Mouse (Mus musculus): Measurements from ENCODE around the gene Lemd1. TPM values are rescaled to one million over a fixed set of nuclear protein-coding genes. Genes with fewer than 3 reads are reported as not detected.

Gene Lemd1
- polyA plus RNA-seq, 1 experiment from 2014 or later = 0.27 TPM

- WGBS = 87% methylated on average over 2 of the region's 2 CpGs
- Histone ChIP-seq H3K4me2 (replicated peaks; ENCODE audit: low read depth, low read length) (no peak overlapping the region), H3K9me3 (ENCODE audit: control insufficient read depth, low read depth, low read length) (no peaks in the 10 kb centered on the region), H3K36me3 (ENCODE audit: control insufficient read depth, insufficient read depth, low read length) (no peaks in the 10 kb centered on the region), H3K27me3 (ENCODE audit: control insufficient read depth, insufficient read depth, low read length) (no peaks in the 10 kb centered on the region), H3K4me3 (ENCODE audit: low read depth, low read length) (no peak overlapping the region), H3K4me1 (ENCODE audit: control insufficient read depth, insufficient read depth, low read length) (peaks cover 3% of the 10 kb centered on the region), H3K27ac (ENCODE audit: low read length) (no peak overlapping the region), H3K9ac (replicated peaks; ENCODE audit: low read depth, low read length) (no peak overlapping the region)
- no peak for ATAC-seq (ENCODE audit: insufficient number of reproducible peaks, insufficient read depth, low FRiP score, low read depth)
Observed at GRCm38 (mm10) chr1:132287445-132287844, 96.2 kb downstream of the Lemd1 start.

DNA sequence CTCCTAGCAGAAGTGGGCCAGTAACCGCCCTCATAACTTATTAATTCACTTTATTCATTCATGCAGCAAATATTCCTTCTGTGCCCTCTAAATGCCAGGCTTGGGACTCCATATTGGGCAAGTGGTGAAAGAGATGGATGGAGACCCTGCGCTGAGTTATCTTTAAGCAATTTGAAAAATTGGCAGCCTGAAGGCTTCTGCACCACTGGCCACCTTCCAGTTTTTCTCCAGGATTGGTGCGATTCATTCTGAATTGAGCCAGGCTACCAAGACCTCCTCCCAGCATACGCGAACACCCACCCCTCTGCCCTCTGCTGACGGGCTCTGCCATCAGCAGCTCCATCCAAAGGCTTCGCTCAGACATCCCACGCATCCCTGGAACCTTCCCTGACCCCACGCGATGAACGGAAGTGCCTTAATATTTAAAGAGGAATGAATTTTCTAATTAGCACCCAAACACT lies 96.8 kb downstream of the Lemd1 start:
- no peaks in the 10 kb centered on the region for H3K9me3 ChIP-seq (ENCODE audit: control insufficient read depth, low read depth, low read length)
- ATAC-seq (ENCODE audit: insufficient number of reproducible peaks, insufficient read depth, low FRiP score, low read depth) = no peak
- no peaks in the 10 kb centered on the region for H3K36me3 ChIP-seq (ENCODE audit: control insufficient read depth, insufficient read depth, low read length)
- no peak overlapping the region for H3K9ac ChIP-seq (replicated peaks; ENCODE audit: low read depth, low read length)
- no peak overlapping the region for H3K4me2 ChIP-seq (replicated peaks; ENCODE audit: low read depth, low read length)
- peaks cover 4% of the 10 kb centered on the region for H3K4me1 ChIP-seq (ENCODE audit: control insufficient read depth, insufficient read depth, low read length)
- H3K27ac ChIP-seq (ENCODE audit: low read length) = no peak overlapping the region
- WGBS = 25% methylated on average over 11 of the region's 11 CpGs
- no peaks in the 10 kb centered on the region for H3K27me3 ChIP-seq (ENCODE audit: control insufficient read depth, insufficient read depth, low read length)
- H3K4me3 ChIP-seq (ENCODE audit: low read depth, low read length) = no peak overlapping the region

GRCm38 (mm10) chr1:132289965-132290364 lies 98.7 kb downstream of the Lemd1 start:
- no peaks in the 10 kb centered on the region for H3K9me3 ChIP-seq (ENCODE audit: control insufficient read depth, low read depth, low read length)
- no peak overlapping the region for H3K4me3 ChIP-seq (ENCODE audit: low read depth, low read length)
- H3K27ac ChIP-seq (ENCODE audit: low read length) = no peak overlapping the region
- peaks cover 4% of the 10 kb centered on the region for H3K4me1 ChIP-seq (ENCODE audit: control insufficient read depth, insufficient read depth, low read length)
- ATAC-seq (ENCODE audit: insufficient number of reproducible peaks, insufficient read depth, low FRiP score, low read depth) = no peak
- WGBS = 77% methylated on average over 6 of the region's 6 CpGs
- no peak overlapping the region for H3K4me2 ChIP-seq (replicated peaks; ENCODE audit: low read depth, low read length)
- H3K9ac ChIP-seq (replicated peaks; ENCODE audit: low read depth, low read length) = no peak overlapping the region
- no peaks in the 10 kb centered on the region for H3K36me3 ChIP-seq (ENCODE audit: control insufficient read depth, insufficient read depth, low read length)
- H3K27me3 ChIP-seq (ENCODE audit: control insufficient read depth, insufficient read depth, low read length) = no peaks in the 10 kb centered on the region

- Histone ChIP-seq H3K27ac (ENCODE audit: low read length) (no peak overlapping the region), H3K4me1 (ENCODE audit: control insufficient read depth, insufficient read depth, low read length) (peaks cover 4% of the 10 kb centered on the region), H3K9me3 (ENCODE audit: control insufficient read depth, low read depth, low read length) (no peaks in the 10 kb centered on the region), H3K36me3 (ENCODE audit: control insufficient read depth, insufficient read depth, low read length) (no peaks in the 10 kb centered on the region), H3K9ac (replicated peaks; ENCODE audit: low read depth, low read length) (no peak overlapping the region), H3K4me2 (replicated peaks; ENCODE audit: low read depth, low read length) (no peak overlapping the region), H3K27me3 (ENCODE audit: control insufficient read depth, insufficient read depth, low read length) (no peaks in the 10 kb centered on the region), H3K4me3 (ENCODE audit: low read depth, low read length) (no peak overlapping the region)
- ATAC-seq (ENCODE audit: insufficient number of reproducible peaks, insufficient read depth, low FRiP score, low read depth) = no peak
- WGBS = 53% methylated on average over 11 of the region's 11 CpGs
Observed at GRCm38 (mm10) chr1:132290921-132291675, 99.9 kb downstream of the Lemd1 start.

GRCm38 (mm10) chr1:132291706-132292105 lies 100.5 kb downstream of the Lemd1 start:
- ATAC-seq (ENCODE audit: insufficient number of reproducible peaks, insufficient read depth, low FRiP score, low read depth) = no peak
- H3K4me3 ChIP-seq (ENCODE audit: low read depth, low read length) = no peak overlapping the region
- peaks cover under 1% of the 10 kb centered on the region; the same call in 1 of the 2 replicates for H3K27me3 ChIP-seq (ENCODE audit: control insufficient read depth, insufficient read depth, low read length)
- H3K27ac ChIP-seq (ENCODE audit: low read length) = no peak overlapping the region
- no peak overlapping the region for H3K9ac ChIP-seq (replicated peaks; ENCODE audit: low read depth, low read length)
- no peaks in the 10 kb centered on the region for H3K9me3 ChIP-seq (ENCODE audit: control insufficient read depth, low read depth, low read length)
- H3K4me1 ChIP-seq (ENCODE audit: control insufficient read depth, insufficient read depth, low read length) = peaks cover 4% of the 10 kb centered on the region
- H3K4me2 ChIP-seq (replicated peaks; ENCODE audit: low read depth, low read length) = no peak overlapping the region
- 39% methylated on average over 4 of the region's 4 CpGs for WGBS
- no peaks in the 10 kb centered on the region for H3K36me3 ChIP-seq (ENCODE audit: control insufficient read depth, insufficient read depth, low read length)

GRCm38 (mm10) chr1:132292318-132293129 lies 101.3 kb downstream of the Lemd1 start:
- H3K4me2 ChIP-seq (replicated peaks; ENCODE audit: low read depth, low read length) = no peak overlapping the region
- H3K27ac ChIP-seq (ENCODE audit: low read length) = peak overlapping the region; percentile 44; the same call in 1 of the 2 replicates
- H3K4me3 ChIP-seq (ENCODE audit: low read depth, low read length) = no peak overlapping the region
- no peak overlapping the region for H3K9ac ChIP-seq (replicated peaks; ENCODE audit: low read depth, low read length)
- peaks cover 3% of the 10 kb centered on the region; the same call in 1 of the 2 replicates for H3K27me3 ChIP-seq (ENCODE audit: control insufficient read depth, insufficient read depth, low read length)
- H3K9me3 ChIP-seq (ENCODE audit: control insufficient read depth, low read depth, low read length) = no peaks in the 10 kb centered on the region
- no peaks in the 10 kb centered on the region for H3K36me3 ChIP-seq (ENCODE audit: control insufficient read depth, insufficient read depth, low read length)
- ATAC-seq (ENCODE audit: insufficient number of reproducible peaks, insufficient read depth, low FRiP score, low read depth) = no peak
- WGBS = 34% methylated on average over 21 of the region's 21 CpGs
- H3K4me1 ChIP-seq (ENCODE audit: control insufficient read depth, insufficient read depth, low read length) = peaks cover 4% of the 10 kb centered on the region

- Histone ChIP-seq H3K9ac (replicated peaks; ENCODE audit: low read depth, low read length) (no peak overlapping the region), H3K4me1 (ENCODE audit: control insufficient read depth, insufficient read depth, low read length) (peaks cover 7% of the 10 kb centered on the region), H3K4me2 (replicated peaks; ENCODE audit: low read depth, low read length) (no peak overlapping the region), H3K9me3 (ENCODE audit: control insufficient read depth, low read depth, low read length) (no peaks in the 10 kb centered on the region), H3K27ac (ENCODE audit: low read length) (no peak overlapping the region), H3K27me3 (ENCODE audit: control insufficient read depth, insufficient read depth, low read length) (peaks cover 18% of the 10 kb centered on the region), H3K4me3 (ENCODE audit: low read depth, low read length) (no peak overlapping the region), H3K36me3 (ENCODE audit: control insufficient read depth, insufficient read depth, low read length) (no peaks in the 10 kb centered on the region)
- no peak for ATAC-seq (ENCODE audit: insufficient number of reproducible peaks, insufficient read depth, low FRiP score, low read depth)
- 71% methylated on average over 7 of the region's 7 CpGs for WGBS
Observed at GRCm38 (mm10) chr1:132295506-132295905, 104.3 kb downstream of the Lemd1 start.

DNA sequence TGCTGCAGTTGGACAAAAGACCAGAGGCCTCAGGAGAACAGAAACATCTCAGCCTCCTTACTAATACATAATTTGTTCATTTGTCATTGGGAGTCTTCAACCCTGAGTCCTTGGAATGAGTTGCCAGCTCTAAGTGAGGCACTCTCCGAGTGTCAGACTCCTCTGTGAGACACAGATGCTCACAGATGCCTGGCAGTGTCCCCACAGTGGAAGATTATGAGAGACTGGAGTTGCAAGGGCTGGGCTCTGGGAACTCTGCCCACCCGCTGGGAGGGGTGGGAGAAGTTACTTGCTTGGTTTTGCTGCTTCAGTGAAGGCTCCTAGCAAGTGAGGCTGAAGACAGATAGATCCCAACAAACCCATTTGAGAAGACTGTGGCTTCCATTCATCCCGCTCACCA lies 104.8 kb downstream of the Lemd1 start:
- Histone ChIP-seq H3K9me3 (ENCODE audit: control insufficient read depth, low read depth, low read length) (no peaks in the 10 kb centered on the region), H3K36me3 (ENCODE audit: control insufficient read depth, insufficient read depth, low read length) (no peaks in the 10 kb centered on the region), H3K27me3 (ENCODE audit: control insufficient read depth, insufficient read depth, low read length) (peaks cover 18% of the 10 kb centered on the region), H3K4me1 (ENCODE audit: control insufficient read depth, insufficient read depth, low read length) (peaks cover 7% of the 10 kb centered on the region), H3K27ac (ENCODE audit: low read length) (no peak overlapping the region), H3K4me3 (ENCODE audit: low read depth, low read length) (no peak overlapping the region), H3K9ac (replicated peaks; ENCODE audit: low read depth, low read length) (no peak overlapping the region), H3K4me2 (replicated peaks; ENCODE audit: low read depth, low read length) (no peak overlapping the region)
- no peak for ATAC-seq (ENCODE audit: insufficient number of reproducible peaks, insufficient read depth, low FRiP score, low read depth)
- WGBS = 77% methylated on average over 3 of the region's 3 CpGs

All from stomach, embryonic 14.5 days (tissue).